Mouse (Mus musculus) gastrocnemius, postnatal 10 days (tissue): ENCODE results near the gene Gm17581. TPM values are rescaled to one million over a fixed set of nuclear protein-coding genes. Genes with fewer than 3 reads are reported as not detected.
"Not testable (repeated sequence)": the region's sequence is repeated elsewhere in the genome, so short reads cannot be mapped to it uniquely, and the experiment has no call there.

ENCODE experiments used
- DNase-seq: peaks from one replicate; pipeline ENCODE4 v3.0.0; 2021; ENCODE audit warnings: mixed read lengths
- total RNA-seq, 2 experiments: library from RNA; stranded (reverse); gene quantifications; 2 replicates each; pipeline ENCODE4 v1.2.3; 2021

Gm17581 gene
- total RNA-seq, 2 experiments from 2014 or later = not detected

DNA sequence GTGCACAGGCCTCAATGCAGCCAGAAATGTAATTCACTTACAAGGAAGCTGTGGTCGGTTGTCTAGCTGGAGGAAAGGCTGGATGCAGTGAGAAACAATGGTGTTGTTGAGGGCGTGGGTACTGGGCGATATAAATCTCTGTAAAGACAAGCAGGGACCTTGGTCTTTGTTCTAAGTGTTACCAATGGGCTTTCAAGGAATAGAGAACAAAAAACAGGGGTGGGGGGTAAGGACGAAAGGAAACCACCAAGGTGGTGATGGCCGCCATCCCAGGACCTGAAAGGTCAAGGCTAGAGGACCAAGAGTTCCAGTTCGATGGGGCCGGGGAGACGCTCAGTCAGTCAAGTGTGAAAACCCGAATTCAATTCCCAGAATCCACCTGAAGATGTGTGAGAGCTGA, 2.1 kb upstream of the Gm17581 start:
- no peak for DNase-seq

DNA sequence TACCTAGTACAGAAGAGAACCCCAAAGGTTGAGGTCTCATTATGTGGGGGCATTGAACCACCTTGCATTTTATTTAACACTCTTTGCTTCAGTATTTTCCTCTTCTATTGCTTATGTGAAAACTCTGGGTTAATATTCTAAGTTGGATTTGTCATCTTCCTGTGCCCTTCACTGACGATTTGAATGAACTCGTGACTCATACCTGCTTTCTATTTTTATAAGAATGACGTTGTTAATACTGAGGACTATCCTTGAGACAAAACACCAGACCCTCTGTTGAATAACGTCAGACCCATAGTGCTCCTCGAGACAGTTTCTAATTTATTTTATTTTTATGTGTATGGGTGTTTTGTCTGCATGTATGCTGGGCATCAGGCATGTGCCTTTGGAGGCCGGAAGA, 1.3 kb upstream of the Gm17581 start:
- DNase-seq = no peak

DNA sequence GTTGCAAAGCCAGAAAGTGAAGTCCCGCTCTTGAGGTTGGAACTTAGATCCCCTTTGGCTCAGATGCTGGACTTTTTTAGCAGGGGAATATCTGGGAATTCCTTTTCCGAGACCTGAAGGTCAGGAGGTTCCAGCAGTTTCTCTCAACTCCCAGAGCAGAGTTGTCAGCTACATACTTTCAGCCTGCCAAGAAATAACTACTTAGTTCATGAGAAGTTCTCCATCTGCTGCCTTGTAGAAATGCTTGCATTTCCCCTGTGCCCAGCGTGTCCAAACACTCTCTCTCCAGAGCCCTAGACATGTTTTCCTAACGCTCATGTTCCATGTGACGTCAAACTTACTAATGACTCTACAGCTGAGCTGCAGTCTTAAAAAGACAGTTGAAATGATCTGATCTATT, 586 bp downstream of the Gm17581 start:
- no peak for DNase-seq

DNA sequence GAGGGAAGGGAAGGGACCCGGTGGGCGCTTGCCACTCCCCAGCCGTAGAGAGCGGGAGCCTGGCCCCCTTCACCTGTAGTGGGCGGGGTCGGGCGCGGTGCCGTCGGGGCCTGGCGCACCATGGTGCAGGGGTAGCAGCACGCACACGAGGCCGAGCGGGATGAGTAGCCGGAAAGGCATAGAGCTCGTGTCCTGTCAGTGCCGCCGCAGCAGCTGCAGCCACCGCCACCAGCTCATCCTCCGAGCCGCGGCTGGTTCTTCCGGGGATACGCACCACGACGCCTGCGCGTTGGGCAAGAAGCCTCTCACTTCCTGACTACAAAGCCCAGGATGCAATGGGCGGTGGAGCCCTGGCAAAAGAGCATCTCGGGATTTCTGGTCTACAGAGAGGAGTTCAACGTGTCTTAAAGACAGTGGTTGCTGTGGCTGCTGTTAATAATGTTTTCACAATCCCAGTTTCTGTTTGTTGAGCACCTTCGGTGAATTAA, 6.5 kb downstream of the Gm17581 start, which contains the start of gene Edem2:
Gene Edem2 (minus strand): TSS at position 318 of the 488 bp plus-strand sequence.
- DNase-seq = peak; percentile 87

DNA sequence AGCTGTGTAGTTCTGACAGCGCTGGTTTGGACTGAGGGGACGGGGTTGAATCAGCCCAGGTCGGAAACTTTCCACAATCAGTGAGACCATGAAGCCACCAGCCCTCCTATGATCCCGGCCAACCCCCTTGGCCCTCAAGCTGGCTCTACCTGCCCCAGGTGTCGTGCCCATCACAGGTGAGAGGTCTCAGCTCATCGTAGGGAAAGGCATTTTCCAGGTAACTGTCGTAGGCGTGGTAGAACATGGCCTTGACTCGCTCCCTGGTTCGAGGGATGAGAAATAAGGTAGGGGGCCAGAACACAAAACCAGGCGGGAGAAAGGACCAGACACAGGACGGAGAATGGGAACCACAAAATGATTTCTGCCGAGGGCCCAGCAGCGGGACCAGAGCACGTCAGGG, 6.9 kb downstream of the Gm17581 start:
- DNase-seq = no peak

DNA sequence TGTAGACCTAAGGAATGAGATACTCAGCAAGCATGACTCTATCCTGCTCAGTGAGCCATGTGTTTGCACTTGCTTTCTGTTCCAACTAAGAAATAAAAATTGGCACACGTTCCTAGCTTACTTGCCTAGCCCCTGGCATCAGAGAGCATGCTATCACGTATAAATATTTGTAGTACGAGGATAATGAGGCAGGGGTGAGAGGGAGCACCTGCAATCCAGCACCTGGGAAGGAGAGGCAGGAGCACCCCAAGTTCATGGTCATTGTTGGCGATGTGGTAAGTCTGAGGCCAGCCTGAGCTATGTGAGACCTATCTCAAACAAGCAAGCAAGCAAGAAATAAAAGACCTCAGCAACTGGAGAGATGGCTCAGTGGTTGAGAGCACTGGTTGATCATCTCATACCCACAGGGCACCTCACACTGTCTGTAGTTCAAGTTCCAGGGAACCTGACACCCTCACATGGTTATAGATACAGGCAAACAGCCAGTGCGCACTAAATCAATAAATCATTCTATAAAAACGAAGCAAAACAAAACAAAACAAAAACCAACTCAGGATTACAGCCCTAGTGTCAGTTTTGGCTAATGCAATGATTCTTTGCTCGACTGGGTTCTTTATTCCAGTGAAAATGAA, 7.8 kb downstream of the Gm17581 start:
- no peak for DNase-seq

DNA sequence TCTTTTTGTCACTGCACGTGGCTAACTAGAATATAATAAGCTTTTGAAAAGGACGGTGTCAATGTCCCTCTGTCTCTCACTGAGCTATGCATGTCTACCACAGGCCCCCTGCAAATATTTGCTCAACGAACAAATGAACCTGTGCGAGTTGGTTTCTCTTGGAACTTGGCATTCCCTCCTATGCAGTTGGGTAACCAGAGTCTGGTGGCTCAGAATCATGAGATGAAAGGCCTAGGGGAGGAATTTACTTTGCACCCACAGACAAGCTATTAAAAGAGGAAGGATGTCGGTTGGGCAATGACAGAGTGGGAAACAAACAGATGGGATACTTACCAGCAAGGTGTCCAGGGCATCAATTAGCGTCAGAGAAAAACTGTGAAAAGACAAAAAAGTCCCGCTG, 9.4 kb downstream of the Gm17581 start:
- DNase-seq = no peak

DNA sequence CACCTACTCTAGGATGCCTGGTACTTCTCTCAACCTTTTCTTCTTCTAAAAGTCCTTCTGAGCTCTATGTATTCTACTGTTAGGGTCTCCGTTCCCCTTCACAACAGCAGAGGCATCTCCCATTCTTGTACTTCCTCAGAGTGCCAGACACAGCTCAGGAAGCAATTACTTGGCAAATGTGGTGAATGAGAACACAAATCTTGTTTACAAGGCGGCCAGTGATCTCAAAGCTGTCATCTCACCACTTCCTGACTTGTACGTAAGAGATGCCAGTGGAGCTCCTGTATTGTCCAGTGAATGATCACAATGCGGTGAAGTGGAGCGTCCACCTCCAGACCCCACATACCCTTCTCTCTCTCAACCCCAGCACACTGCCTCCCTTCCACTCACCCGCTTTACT, 11.1 kb downstream of the Gm17581 start:
- DNase-seq = no peak

DNA sequence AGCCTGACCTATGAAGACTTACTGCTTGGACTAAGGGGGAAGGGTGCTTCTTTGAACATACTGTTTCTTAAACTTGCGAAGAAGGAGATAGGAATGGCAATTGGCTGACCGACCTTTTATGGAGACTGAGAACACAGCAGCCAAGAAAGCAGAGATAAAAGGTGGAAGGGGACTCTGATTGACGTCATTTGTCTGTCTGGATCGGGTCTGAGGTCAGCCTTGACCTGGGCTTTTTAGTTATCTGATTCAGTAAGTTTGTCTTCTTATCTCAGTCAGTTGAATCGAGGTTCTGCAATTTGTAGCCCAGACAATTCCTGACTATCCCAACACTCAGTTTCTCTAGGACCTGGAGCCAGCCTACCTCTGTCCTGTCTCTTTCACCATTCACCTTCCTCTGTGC, 11.6 kb downstream of the Gm17581 start:
- DNase-seq = no peak

DNA sequence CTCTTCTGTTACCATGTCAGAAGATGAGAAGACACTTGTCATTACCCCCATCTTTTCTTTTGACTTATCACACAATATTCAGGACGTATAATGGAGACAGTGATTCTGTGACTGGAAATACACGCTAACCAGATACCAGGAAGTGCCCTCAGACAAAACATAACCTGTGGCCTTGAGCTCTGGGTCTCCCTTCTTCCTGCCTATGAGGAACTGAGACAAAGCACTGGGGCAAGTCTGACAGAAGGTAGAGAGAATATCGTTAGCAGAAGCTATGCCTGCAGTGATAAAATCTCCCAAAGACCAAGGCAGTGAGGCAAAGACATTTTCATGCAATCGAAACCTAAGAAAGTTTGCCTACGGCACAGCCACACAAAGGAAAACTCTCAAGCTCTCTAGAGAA, 15.1 kb downstream of the Gm17581 start:
- no peak for DNase-seq

DNA sequence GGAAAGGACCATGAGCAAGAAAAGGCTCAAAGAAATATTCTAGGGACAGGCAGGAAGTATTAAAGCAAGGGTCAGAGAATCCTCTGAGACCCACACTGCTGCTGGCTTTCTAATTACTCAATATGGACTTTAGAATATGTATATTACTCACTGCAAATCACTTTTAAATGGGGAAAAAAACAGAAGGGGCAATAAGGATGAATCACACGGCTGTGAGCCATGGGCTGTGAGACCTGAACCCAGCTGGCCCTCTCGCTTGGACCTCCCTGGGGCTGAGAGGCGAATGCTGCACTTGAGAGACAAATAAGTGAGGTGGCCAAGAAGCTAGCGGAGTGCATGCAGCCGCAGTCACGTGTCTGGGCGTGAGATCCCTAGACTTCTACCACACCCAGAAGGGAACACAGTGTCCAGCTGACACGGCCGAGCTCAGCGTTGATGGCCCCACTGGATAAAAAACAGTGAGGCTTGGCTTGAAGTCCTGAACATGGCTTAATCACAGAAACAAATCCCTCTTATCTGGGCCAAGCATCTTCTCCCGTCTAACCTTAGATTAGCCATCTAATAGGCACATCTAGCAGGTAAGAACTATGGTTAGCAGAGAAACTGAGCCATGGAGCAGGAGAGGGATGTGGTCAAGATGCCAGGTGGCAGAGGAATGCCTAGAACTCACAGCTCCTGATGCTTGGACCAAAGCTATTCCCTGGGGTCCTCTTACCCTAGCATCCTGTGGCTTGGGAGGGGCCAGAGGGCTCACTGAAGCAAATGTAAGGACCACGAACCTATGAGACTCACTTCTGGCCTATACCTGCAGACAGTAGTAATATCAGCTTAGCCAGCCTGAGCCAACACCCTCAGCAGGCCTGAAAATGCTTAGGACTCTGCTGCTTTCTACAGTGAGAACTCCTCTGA, 18.3 kb downstream of the Gm17581 start:
- peak; percentile 37 for DNase-seq

DNA sequence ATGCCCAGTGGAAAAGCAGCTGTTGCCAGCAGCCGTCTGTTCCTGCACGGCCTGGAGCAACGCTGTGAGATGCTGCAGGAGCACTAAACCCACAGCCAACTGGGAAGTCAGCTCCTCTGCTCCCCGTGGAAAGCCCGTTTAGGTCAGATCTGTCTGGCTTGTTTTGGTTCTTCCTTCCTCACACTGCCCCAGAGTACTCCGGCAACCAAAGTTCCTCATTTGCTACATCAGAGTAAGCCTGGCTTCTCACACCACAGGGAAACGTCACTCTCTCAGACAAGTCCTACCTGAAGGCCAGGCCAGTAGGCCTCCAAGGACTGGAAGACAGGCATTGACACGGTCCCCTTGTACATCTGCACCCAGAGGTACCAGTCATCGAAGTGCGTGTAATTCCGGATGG, 25.1 kb downstream of the Gm17581 start:
- no peak for DNase-seq

DNA sequence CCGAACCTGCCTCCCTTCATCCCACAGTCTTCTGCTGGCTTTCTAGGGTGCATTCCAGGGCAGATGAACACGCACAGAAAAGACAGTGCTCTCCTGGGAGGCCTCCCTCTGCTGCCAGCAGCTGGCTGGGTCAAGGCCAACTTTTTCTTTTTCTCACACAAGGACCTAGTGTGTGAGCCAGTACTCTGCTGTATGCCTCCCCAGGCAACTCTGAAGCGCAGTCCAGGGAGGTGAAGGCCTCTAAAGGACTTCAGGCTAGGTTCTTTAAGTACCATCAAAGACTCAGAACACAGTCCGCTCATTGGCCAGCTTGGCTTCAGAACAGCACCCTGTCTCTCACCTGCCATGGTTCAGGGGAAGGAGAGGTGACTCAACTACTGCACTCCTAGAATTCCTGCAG, 28.4 kb downstream of the Gm17581 start:
- DNase-seq = peak; percentile 61

DNA sequence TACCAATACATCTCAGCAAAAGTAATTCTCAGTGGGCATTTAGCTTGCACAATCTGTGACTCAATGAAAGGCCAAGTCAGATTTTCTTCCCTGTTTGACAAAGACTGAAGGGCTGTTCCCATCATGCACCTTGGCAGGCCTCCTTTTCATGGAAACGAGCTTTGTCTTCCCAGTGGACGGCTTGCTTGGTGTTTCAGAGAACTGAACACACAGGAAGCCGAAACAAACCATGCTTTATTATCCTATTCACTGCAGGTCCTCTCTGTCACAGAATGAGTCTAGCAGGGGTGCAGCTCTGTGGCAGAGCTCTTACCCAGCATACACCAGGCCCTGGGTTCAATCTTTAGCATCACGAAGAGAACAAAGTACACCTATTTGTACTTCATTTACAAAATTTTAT, 32.0 kb downstream of the Gm17581 start:
- no peak for DNase-seq

DNA sequence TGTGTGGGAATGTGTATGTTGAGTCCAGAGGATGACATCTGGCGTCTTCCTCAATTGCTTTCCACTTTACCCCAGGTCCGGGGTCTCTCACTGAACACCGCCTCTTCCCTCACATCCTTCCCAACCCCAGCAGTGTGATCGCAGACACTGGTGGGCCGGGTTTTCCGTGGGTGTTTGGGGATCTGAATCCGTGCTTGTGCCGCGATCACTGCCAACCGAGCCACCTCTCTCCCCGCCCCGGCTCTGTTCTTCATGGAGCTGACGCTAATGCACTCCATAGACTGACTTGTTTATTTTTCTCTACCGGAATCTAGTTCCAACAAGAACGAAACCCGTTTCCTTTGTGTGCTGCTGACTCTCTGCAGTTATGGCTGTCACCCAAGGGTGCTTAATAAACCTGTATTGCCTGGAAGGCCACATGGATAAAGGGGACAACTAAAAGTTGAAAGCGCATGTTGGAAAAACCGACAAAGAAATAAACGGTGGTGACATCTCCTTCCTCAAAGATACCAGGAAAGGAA, 34.2 kb downstream of the Gm17581 start:
- no peak for DNase-seq

DNA sequence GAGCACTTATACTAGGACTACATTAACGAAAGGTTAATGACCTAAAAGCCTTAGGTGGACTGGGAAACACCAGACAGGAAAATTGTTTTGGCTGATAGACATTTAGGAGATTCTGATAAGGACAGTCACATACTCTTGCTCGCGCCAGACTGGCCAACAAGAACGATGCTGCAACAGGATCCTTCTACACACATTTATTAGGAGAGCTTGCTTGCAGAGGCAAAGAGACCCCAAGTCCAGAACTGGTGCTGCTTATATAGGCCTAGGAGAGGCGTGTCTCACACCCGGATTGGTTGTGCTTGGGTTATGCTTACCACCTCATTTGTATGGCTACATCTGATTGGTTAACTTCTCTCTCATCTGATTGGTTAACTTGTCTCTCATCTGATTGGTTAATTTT, 37.2 kb downstream of the Gm17581 start:
- not testable (repeated sequence) for DNase-seq

DNA sequence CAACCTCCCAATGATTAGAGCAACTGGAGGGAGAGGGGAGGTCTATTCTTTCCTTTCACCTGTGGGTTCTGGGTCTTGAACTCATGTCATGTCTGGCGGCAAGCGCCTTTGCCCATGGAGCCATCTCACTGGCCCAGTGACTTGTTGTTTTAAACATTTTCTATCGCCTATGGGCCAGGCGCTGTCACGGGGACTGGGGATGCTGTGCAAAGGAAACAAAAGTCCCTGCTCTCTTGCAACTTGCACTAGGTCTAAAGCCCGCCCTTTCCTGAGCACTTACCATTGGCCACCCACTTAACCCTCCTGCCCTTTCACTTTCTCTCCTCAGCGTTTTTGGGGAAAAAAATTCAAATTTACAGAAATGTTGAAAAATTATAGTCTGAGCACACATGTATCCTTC, 38.8 kb downstream of the Gm17581 start:
- no peak for DNase-seq

DNA sequence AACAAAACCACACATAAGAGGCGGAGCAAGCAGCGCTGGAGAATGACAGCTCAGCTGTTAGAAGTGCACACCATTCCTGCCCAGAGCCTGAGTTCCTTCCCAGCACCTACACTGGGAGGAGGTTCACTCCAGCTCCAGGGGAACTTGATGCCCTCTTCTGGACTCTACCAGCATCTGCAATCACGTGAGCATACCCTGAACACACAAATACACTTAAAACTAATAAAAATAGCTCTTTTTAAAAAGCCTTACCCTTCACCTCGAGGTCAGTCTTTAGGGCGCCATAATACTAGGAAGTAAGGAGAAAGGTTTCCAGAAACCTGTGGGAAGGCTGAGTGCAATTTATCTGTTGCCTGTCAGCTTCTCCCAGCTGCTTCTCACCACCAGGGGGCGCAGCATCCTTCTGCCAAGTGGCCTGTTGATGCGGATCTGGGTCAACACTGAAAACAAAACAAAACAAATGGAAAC, 39.5 kb downstream of the Gm17581 start:
- peak; percentile 97 for DNase-seq

DNA sequence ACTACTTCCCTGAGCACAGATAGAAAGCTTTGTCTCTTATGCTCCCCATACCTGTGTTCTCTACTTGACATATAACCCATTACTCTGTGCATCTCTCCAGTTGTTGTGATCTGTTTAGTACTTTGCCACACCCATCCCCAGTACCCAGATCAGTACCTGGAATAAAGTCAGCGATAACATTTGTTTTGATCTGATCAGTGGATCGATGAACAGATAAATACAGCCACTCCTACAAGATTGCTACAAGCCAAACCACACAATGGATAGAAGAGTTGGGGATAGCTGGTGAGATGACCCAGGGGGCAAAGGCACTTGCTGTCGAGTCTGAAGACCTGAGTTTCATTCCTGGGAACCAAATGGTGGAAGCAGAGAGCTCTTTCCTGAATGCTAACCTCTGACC, 40.4 kb downstream of the Gm17581 start:
- no peak for DNase-seq

DNA sequence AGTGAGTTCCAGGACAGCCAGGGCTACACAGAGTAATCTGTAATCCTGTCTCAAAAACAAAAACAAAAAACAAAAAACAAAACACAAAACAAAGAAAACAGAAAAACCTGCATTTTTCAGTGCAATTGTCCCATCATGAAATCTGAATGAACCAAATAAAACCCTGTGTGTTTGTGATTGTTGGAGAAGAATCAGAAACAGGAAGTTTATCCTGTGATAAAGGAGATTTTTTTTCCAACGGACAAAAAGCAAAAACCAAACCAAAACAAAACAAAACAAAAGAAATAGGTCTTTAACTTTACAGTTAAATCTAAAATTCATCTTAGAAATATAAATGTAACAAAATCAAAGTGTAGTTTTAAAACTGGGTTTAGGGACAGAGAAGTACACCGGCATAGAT, 41.1 kb downstream of the Gm17581 start:
- DNase-seq = no peak

DNA sequence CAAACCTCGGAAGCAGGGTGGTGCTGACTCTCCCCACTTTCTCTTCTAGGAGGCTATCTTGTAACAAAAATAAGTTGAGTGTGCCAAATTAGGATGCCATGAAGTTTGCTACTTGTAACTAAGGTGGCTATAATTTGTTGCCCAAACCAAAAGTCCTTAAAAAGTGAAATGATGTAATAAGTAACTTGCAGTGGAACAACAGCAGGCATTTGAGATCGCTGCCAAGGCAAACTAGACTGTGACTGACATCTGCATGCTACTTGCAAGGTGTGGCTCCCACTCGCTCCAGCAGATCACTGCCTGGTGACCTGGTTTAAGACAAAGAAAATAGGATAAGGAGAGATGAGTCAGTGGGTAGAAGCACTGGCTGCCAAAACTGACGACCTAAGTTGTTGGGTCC, 42.5 kb downstream of the Gm17581 start:
- DNase-seq = no peak

DNA sequence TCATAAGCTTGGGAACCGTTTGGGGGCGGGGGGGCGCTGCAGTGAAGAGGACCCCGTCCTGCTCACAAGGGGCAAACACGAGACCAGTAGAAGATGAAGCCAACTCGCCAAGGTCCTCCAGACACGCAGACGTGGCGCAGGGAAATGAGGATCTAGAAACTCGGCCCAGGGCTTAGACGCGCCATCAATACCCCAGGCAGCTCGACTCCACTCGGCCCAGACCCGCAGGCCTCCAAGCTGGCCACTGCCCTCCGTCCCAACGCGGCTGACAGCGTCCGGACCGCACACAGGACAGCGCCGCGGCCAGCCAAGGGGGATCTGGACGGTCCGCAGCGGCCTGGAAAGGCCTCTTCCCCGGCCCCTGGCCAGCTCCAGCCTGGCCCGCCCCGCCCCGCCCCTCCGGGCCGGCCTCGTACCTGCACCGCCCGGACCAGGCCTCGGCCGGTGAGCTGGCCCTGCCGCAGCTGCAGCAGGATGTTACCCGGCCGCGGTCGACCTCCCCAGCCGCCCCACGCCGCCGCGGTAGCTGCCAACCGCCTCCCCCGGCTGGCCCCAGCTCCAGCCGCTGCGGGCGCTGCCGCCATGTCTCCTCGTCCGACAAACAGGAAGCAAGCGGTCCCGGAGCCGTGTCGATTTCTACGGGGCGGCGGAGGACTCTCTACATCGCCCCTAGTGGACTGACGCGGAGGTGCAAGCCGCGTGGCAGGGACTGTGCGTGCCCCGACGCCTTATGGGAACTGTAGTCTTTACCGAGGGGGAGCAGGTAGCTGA, 43.8 kb downstream of the Gm17581 start, which contains the start of gene Trpc4ap:
Gene Trpc4ap (minus strand): TSS at position 662 of the 771 bp plus-strand sequence.
- peak; percentile 98 for DNase-seq
